Mouse (Mus musculus): Measurements from ENCODE around the gene Zfhx3.

GRCm38 (mm10) chr8:108034726-108035125 lies 92.3 kb downstream of the Zfhx3 start:
- TF ChIP-seq POLR2A (IDR thresholded peaks at IDR 0.05; ENCODE audit: insufficient read depth, low read length), result no peak
- TF ChIP-seq CTCF (IDR thresholded peaks at IDR 0.05; ENCODE audit: low read depth, low read length), result no peak
- no peak for TF ChIP-seq EP300 (IDR thresholded peaks at IDR 0.05; ENCODE audit: insufficient read depth, low read depth, low read length)
